Mouse (Mus musculus): ENCODE measurements around the gene Gm20425.

- TF ChIP-seq CEBPB (IDR thresholded peaks at IDR 0.05; ENCODE audit: low read depth), result no peak
- no peak for TF ChIP-seq CTCF (IDR thresholded peaks at IDR 0.05; ENCODE audit: control insufficient read depth, insufficient read depth, insufficient read length)
- TF ChIP-seq MAX (IDR thresholded peaks at IDR 0.05), result no peak
- no peak for TF ChIP-seq MYOG (IDR thresholded peaks at IDR 0.05; ENCODE audit: control insufficient read depth, extremely low read depth, insufficient read length)
- no peak for TF ChIP-seq MYOD1 (IDR thresholded peaks at IDR 0.05; ENCODE audit: control insufficient read depth, insufficient read length, low read depth)
- no peak for TF ChIP-seq USF1 (IDR thresholded peaks at IDR 0.05; ENCODE audit: low read depth)
- TF ChIP-seq FOSL1 (IDR thresholded peaks at IDR 0.05; ENCODE audit: insufficient read depth, low read length, poor library complexity, severe bottlenecking), result no peak
Measured at GRCm38 (mm10) chr9:103229037-103229867, 855 bp downstream of the Gm20425 start.
